Mouse (Mus musculus): ENCODE results near the gene Lpcat1.

GRCm38 (mm10) chr13:73533716-73534115 is 66.7 kb downstream of the Lpcat1 start:
- TF ChIP-seq ZC3H11A (IDR thresholded peaks at IDR 0.05; ENCODE audit: borderline replicate concordance, low read depth, low read length) (no peak), CHD2 (IDR thresholded peaks at IDR 0.05; ENCODE audit: low read depth, low read length) (no peak)

All from ES-E14 (cell line).